Mouse (Mus musculus): ENCODE results near the gene Klk1b9.
"Not testable (repeated sequence)": the region's sequence is repeated elsewhere in the genome, so short reads cannot be mapped to it uniquely, and the experiment has no call there.

Klk1b9 gene

DNA sequence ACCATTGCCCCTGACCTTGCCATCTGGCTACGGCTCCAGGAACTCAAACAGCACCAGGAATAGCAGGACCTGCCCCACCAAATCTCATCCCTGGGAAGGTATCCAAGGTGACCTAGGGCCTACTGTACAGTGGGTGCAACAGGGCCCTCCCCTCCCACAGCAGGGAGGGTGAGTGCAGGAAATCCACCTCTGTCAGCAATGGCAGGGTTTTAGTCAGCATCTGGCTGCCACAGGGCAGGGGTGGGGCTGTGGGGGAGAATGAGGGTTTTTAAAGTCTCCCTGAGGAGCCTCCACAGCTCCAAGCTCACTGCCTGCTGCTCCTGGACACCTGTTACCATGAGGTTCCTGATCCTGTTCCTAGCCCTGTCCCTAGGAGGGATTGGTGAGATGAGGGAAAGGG lies at the start of gene Klk1b9:
Klk1b9 (plus strand) TSS at position 301 of the 400 bp plus-strand sequence.
- DNase-seq (ENCODE audit: low spot score), result not testable (repeated sequence)

DNA sequence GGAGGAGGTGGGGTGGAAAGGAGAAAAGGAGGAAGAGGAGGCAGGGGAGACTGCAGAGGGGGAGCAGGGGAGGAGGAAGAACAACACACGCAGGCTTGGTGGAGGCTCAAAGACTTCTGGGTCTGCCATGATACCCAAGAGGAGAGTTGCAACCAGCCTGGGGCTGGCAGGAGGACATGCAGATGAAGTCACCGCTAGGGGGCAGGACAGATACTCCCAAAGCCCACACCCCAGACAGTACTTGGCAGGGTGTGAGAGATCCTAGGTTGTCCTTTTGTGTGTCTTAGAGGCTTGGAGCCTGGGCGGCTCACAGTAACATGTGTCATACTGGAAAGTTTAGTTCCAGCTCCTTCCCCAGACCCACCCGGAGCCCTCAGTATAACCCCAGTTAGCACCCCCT lies 47.3 kb upstream of the Klk1b9 start:
- peak; percentile 67 for DNase-seq (ENCODE audit: low spot score)

- DNase-seq (ENCODE audit: low spot score), result no peak
Measured at GRCm38 (mm10) chr7:43932337-43932736, 43.5 kb upstream of the Klk1b9 start.

- DNase-seq (ENCODE audit: low spot score), result no peak
Measured at GRCm38 (mm10) chr7:43933440-43933839, 42.4 kb upstream of the Klk1b9 start, which contains the start of gene Klk15. TSS of gene Klk15 (plus strand) at chr7:43933740.

DNA sequence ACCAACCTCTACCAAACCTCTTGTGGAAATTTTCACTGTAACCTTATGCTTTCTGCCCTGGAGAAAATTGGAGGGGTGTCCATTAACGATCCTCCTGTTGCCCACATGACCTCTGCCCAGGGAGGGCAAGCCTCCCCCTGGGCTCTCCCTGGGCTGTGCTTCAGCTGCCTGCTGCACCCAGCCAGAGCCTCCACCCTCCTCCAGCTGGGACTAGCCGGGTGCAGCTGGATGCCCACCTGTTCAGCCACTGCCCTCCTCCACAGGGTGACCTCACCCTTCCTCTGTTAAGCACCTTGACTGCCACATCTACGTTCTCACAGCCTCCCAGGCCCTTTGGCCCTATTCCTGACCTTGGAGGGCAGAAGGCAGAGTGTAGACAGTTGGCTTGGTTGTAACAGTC lies 41.1 kb upstream of the Klk1b9 start:
- DNase-seq (ENCODE audit: low spot score), result no peak

DNA sequence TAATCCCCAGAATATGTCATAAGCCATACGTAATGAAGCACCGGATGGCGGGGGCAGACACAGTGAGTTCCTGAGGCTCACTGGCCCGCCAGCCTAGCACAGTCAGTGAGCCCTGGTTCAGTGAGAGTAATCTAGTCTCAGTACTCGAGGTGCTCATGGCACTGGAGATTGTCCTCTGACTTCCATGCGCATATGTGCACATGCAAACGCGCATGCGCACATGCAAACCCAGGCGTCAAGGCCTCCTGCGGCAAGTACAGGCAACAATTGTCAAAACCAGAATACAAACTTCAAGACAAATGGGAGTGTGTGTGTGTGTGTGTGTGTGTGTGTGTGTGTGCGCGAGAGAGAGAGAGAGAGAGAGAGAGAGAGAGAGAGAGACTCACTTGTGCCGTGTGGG lies 39.3 kb upstream of the Klk1b9 start:
- DNase-seq (ENCODE audit: low spot score), result no peak

- DNase-seq (ENCODE audit: low spot score), result not testable (repeated sequence)
Measured at GRCm38 (mm10) chr7:43942293-43942692, 33.6 kb upstream of the Klk1b9 start.

DNA sequence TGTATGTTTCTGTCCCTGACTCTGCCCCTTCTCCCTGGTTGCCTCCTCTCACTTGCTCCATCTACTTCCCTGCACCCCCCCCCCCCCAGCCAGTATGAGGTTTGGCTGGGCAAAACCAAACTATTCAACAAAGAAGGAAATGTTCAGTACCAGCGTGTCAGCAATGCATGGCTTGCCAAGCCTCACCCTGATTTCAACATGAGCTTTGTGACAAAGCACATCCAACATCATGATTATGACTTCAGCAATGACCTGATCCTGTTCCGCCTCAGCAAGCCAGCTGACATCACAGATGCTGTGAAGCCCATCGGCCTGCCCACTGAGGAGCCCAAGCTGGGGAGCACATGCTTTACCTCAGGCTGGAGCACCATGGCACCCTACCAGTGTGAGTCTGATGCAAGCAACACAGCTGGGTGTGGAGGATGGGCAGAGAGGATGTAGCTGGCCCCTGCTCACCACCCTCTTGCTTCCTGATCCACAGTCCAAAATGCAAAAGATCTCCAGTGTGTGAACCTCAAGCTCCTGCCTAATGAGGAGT lies 31.1 kb upstream of the Klk1b9 start:
- DNase-seq (ENCODE audit: low spot score), result no peak

DNA sequence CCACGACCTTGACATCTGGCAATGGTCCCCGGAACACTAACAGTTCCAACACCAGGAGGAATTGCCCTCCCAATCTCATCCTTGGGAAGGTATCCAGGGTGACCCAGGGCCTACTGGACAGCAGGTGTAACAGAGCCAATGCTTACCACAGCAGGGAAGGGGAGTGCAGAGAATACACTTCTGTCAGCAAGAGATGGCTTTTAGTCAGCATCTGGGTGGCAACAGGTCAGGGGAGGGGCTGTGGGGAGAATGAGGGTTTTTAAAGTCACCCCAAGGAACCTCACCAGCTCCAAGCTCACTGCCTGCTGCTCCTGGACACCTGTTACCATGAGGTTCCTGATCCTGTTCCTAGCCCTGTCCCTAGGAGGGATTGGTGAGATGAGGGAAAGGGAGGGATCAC lies 25.5 kb upstream of the Klk1b9 start, which contains the start of gene Klk1b8:
Klk1b8 (plus strand) TSS at position 301 of the 400 bp plus-strand sequence.
- DNase-seq (ENCODE audit: low spot score), result no peak

GRCm38 (mm10) chr7:43952703-43953102 lies 23.2 kb upstream of the Klk1b9 start:
- DNase-seq (ENCODE audit: low spot score), result no peak

DNA sequence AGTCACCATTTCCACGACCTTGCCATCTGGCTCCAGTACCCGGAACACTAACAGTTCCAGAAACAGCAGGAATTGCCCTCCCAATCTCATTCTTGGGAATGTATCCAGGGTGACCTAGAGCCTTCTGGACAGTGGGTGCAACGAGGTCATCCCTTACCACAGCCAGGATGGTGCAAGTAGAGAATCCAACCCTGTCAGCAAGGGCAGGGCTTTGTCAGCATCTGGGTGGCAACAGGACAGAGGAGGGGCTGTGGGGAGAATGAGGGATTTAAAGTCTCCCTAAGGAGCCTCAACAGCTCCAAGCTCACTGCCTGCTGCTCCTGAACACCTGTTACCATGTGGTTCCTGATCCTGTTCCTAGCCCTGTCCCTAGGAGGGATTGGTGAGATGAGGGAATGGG lies 9.4 kb upstream of the Klk1b9 start, which contains the start of gene Klk1b1:
Klk1b1 (plus strand) TSS at position 301 of the 400 bp plus-strand sequence.
- DNase-seq (ENCODE audit: low spot score), result no peak

GRCm38 (mm10) chr7:43967058-43967457 lies 8.8 kb upstream of the Klk1b9 start:
- no peak for DNase-seq (ENCODE audit: low spot score)

DNA sequence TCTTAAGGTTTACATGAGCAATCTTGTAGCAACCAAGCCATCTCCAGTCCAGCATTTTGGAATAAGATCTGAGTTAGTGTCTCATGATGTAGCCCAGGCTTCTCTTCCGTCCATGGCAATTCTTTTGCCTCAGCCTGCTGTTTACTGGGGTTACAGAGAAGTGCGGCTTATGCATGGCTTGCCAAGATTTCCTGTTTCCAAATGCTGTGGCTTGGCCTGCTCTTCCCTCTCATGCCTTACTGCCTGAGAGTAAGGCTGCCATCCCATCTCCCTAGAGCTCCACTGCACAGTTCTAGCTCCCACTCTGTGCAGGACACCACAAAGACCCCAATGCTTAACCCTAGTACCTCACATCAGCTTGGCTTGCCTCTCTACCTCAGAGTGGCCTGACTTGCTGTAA lies 8.2 kb upstream of the Klk1b9 start:
- no peak for DNase-seq (ENCODE audit: low spot score)

- DNase-seq (ENCODE audit: low spot score), result no peak
Measured at GRCm38 (mm10) chr7:43985657-43986056, 9.8 kb downstream of the Klk1b9 start.

- DNase-seq (ENCODE audit: low spot score), result not testable (repeated sequence)
Measured at GRCm38 (mm10) chr7:43994821-43995220, 19.0 kb downstream of the Klk1b9 start.

DNA sequence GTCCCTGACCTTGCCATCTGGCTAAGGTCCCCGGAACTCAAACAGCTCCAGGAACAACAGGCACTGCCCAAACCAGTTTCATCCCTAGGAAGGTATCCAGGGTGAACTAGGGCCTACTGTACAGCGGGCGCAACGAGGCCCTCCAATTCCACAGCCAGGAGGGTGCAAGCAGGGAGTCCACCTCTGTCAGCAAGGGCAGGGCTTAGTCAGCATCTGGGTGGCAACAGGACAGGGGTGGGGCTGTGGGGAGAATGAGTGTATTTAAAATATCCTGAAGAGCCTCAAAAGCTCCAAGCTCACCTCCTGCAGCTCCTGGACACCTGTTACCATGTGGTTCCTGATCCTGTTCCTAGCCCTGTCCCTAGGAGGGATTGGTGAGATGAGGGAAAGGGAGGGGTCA lies 19.7 kb downstream of the Klk1b9 start, which contains the start of gene Klk1b11:
Klk1b11 (plus strand) TSS at position 301 of the 400 bp plus-strand sequence.
- not testable (repeated sequence) for DNase-seq (ENCODE audit: low spot score)

DNA sequence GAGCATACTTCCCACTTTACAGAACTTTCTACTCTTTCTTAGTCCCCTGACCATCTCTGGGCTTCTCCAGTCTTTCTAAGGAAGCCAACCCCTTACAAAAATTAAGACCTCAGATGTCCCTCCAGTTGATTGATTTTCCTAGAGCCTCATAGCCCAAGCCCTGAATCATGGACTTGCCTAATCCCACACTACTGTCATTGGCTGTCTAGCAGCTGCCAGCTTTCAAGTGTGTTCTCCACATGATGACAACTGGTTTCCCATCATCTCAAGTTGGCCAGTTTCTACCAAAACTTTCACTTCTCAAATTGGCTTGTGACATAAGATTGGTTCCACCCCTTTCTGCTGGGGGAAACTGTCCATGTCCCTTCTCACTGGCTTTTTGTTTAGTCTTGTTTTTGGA lies 29.0 kb downstream of the Klk1b9 start:
- no peak for DNase-seq (ENCODE audit: low spot score)

GRCm38 (mm10) chr7:44011868-44012267 lies 36.0 kb downstream of the Klk1b9 start, which contains the start of gene Klk1b26:
TSS of gene Klk1b26 (plus strand) at chr7:44012168.
- not testable (repeated sequence) for DNase-seq (ENCODE audit: low spot score)

DNA sequence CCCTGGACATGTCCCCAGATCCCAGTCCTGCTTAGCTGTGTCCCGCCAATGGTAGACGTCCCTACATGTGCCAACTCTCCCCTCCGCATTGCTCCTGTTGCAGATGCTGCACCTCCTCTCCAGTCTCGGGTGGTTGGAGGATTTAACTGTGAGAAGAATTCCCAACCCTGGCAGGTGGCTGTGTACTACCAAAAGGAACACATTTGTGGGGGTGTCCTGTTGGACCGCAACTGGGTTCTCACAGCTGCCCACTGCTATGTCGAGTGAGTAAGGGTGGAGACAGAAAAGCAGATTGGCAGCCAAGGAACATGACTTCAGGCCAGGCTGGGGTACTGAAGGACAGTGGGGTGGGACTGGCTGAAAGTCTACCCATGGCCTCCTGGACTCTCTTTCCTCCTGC lies 38.8 kb downstream of the Klk1b9 start:
- not testable (repeated sequence) for DNase-seq (ENCODE audit: low spot score)

GRCm38 (mm10) chr7:44015071-44015470 lies 39.2 kb downstream of the Klk1b9 start:
- no peak for DNase-seq (ENCODE audit: low spot score)

Data from retina, embryonic 14.5 days (tissue).